In genomic region chr2:11482364-11482763, GRCm38 (mm10) we compare ENCODE assay signal across 20 mouse cellular contexts.
DNase-seq lines count a peak whose midpoint lies in the region; ATAC-seq and TF ChIP-seq lines count a peak whose summit lies in the region.
"Had no signal": no experiment of that assay in that cellular context is flagged by ENCODE, and none has a peak within 500 bp of the region (broad histone marks: within the 10 kb centered on the region; RNA-seq: fewer than 3 reads in every experiment).

No protein-coding gene starts in this region.

- no peak for TF ChIP-seq CTCF in intestine, postnatal 0 days (IDR thresholded peaks at IDR 0.05; ENCODE audit: low read depth)

- H3K27ac ChIP-seq in forebrain, embryonic 11.5 days (ENCODE audit: low read depth, low read length), result no peak overlapping the region
- H3K27ac ChIP-seq in forebrain, embryonic 15.5 days (replicated peaks), result no peak overlapping the region
- H3K27ac ChIP-seq in intestine, postnatal 0 days (ENCODE audit: low read depth, low read length), result 0 out of 2 replicates have a peak overlapping the region, but pooled peaks have one; percentile 41
- no peak overlapping the region for H3K27ac ChIP-seq in intestine, embryonic 15.5 days
- H3K27ac ChIP-seq: forebrain, embryonic 10.5 days; heart, adult 2 months; heart, embryonic 10.5 days; heart, embryonic 13.5 days; hindbrain, embryonic 12.5 days; hindbrain, embryonic 15.5 days had no signal

- H3K27me3 ChIP-seq in forebrain, embryonic 11.5 days (ENCODE audit: control insufficient read depth, insufficient read depth, low read length), result no peaks in the 10 kb centered on the region
- no peaks in the 10 kb centered on the region for H3K27me3 ChIP-seq in forebrain, embryonic 15.5 days
- no peaks in the 10 kb centered on the region for H3K27me3 ChIP-seq in intestine, postnatal 0 days (replicated peaks; ENCODE audit: control insufficient read depth, insufficient read depth, low read length)
- no peaks in the 10 kb centered on the region for H3K27me3 ChIP-seq in intestine, embryonic 15.5 days (replicated peaks)
- H3K27me3 ChIP-seq: heart, embryonic 13.5 days; hindbrain, embryonic 12.5 days; hindbrain, embryonic 15.5 days had no signal

- H3K9ac ChIP-seq in forebrain, embryonic 11.5 days (ENCODE audit: low read length), result no peak overlapping the region
- H3K9ac ChIP-seq in forebrain, embryonic 15.5 days (replicated peaks), result no peak overlapping the region
- H3K9ac ChIP-seq in intestine, postnatal 0 days (ENCODE audit: low read depth, low read length), result no peak overlapping the region
- H3K9ac ChIP-seq in intestine, embryonic 15.5 days, result no peak overlapping the region
- H3K9ac ChIP-seq: heart, embryonic 13.5 days; hindbrain, embryonic 12.5 days; hindbrain, embryonic 15.5 days had no signal

- no peak for ATAC-seq in forebrain, embryonic 11.5 days (replicated peaks; ENCODE audit: low FRiP score)
- ATAC-seq in forebrain, embryonic 15.5 days (replicated peaks), result no peak
- peak; percentile 29; the same call in 1 of the 2 replicates for ATAC-seq in intestine, postnatal 0 days
- no peak for ATAC-seq in intestine, embryonic 15.5 days
- ATAC-seq: activated CD4-positive, CD25-positive, alpha-beta regulatory T cell, adult 4 months; CD4-positive, CD25-positive, alpha-beta regulatory T cell, adult 4 months; forebrain, embryonic 14.5 days had no signal

- no peak overlapping the region for H3K4me3 ChIP-seq in forebrain, embryonic 11.5 days (ENCODE audit: low read depth, low read length)
- H3K4me3 ChIP-seq in forebrain, embryonic 15.5 days, result no peak overlapping the region
- H3K4me3 ChIP-seq in intestine, postnatal 0 days (ENCODE audit: low read depth, low read length), result no peak overlapping the region
- H3K4me3 ChIP-seq in intestine, embryonic 15.5 days (replicated peaks), result no peak overlapping the region
- H3K4me3 ChIP-seq: forebrain, embryonic 10.5 days; heart, adult 2 months; heart, embryonic 10.5 days; heart, embryonic 13.5 days; hindbrain, embryonic 12.5 days; hindbrain, embryonic 15.5 days had no signal

- H3K36me3 ChIP-seq in forebrain, embryonic 11.5 days (ENCODE audit: control insufficient read depth, insufficient read depth, low read length), result peaks cover 9% of the 10 kb centered on the region; the same call in 1 of the 2 replicates
- H3K36me3 ChIP-seq in forebrain, embryonic 15.5 days, result peaks cover 94% of the 10 kb centered on the region
- H3K36me3 ChIP-seq in intestine, postnatal 0 days (ENCODE audit: control insufficient read depth, insufficient read depth), result peaks cover 98% of the 10 kb centered on the region
- H3K36me3 ChIP-seq in intestine, embryonic 15.5 days, result peaks cover 57% of the 10 kb centered on the region

- peak; percentile 45 to 50 for DNase-seq in cerebellum, postnatal 10 days
- DNase-seq in cerebellum, postnatal 36 days, result no peak
- DNase-seq in forebrain, embryonic 11.5 days (ENCODE audit: low spot score), result peak; percentile 19
- DNase-seq: adrenal gland, adult 8-10 months; adrenal gland, postnatal 25 days; gastrocnemius, postnatal 25 days; heart, adult 2 months; kidney, adult 18-20 months; kidney, adult 9 months had no signal

- H3K9me3 ChIP-seq in forebrain, embryonic 11.5 days (ENCODE audit: control insufficient read depth, low read length), result no peaks in the 10 kb centered on the region
- H3K9me3 ChIP-seq in forebrain, embryonic 15.5 days, result no peaks in the 10 kb centered on the region
- H3K9me3 ChIP-seq in intestine, postnatal 0 days (ENCODE audit: control insufficient read depth), result no peaks in the 10 kb centered on the region
- no peaks in the 10 kb centered on the region for H3K9me3 ChIP-seq in intestine, embryonic 15.5 days
- H3K9me3 ChIP-seq: forebrain, embryonic 10.5 days; heart, embryonic 10.5 days; heart, embryonic 13.5 days; hindbrain, embryonic 12.5 days; hindbrain, embryonic 15.5 days had no signal

- no peak overlapping the region for H3K4me2 ChIP-seq in forebrain, embryonic 11.5 days (ENCODE audit: low read depth, low read length, severe bottlenecking)
- H3K4me2 ChIP-seq in forebrain, embryonic 15.5 days (replicated peaks), result no peak overlapping the region
- no peak overlapping the region for H3K4me2 ChIP-seq in intestine, postnatal 0 days (replicated peaks; ENCODE audit: low read depth)
- H3K4me2 ChIP-seq in intestine, embryonic 15.5 days (replicated peaks), result no peak overlapping the region
- H3K4me2 ChIP-seq: heart, embryonic 13.5 days; hindbrain, embryonic 12.5 days; hindbrain, embryonic 15.5 days had no signal

- H3K4me1 ChIP-seq in forebrain, embryonic 11.5 days (replicated peaks; ENCODE audit: control insufficient read depth, insufficient read depth, low read length), result no peaks in the 10 kb centered on the region
- no peaks in the 10 kb centered on the region for H3K4me1 ChIP-seq in forebrain, embryonic 15.5 days
- no peaks in the 10 kb centered on the region for H3K4me1 ChIP-seq in intestine, postnatal 0 days (replicated peaks; ENCODE audit: control insufficient read depth, insufficient read depth, low read length)
- H3K4me1 ChIP-seq in intestine, embryonic 15.5 days (replicated peaks), result no peaks in the 10 kb centered on the region
- H3K4me1 ChIP-seq: forebrain, embryonic 10.5 days; heart, embryonic 10.5 days; heart, embryonic 13.5 days; hindbrain, embryonic 12.5 days; hindbrain, embryonic 15.5 days had no signal

- WGBS in forebrain, embryonic 11.5 days, result 89% methylated on average over 7 of the region's 7 CpGs
- WGBS in forebrain, embryonic 15.5 days, result 90% methylated on average over 7 of the region's 7 CpGs
- WGBS in intestine, postnatal 0 days, result 76% methylated on average over 7 of the region's 7 CpGs
- 85% methylated on average over 7 of the region's 7 CpGs for WGBS in intestine, embryonic 15.5 days

Comparison
In these comparisons a context has a peak if more than half of its experiments do, and no peak if none do; other contexts are left out.
1. DNase-seq: peak in cerebellum, postnatal 10 days (2 of 2) and forebrain, embryonic 11.5 days (single experiment); none in cerebellum, postnatal 36 days (0 of 2).